Mouse (Mus musculus) intestine, embryonic 14.5 days (tissue): ENCODE measurements around the gene Sgms1. TPM values are rescaled to one million over a fixed set of nuclear protein-coding genes. Genes with fewer than 3 reads are reported as not detected.

Experiments used
- ATAC-seq: fragments of 200-750 bp; cut with Nextera tagmentation; replicated peaks from 2 replicates; pipeline ENCODE4 v1.8.0; 2017; ENCODE audit warnings: low read depth, moderate number of reproducible peaks, moderate TSS enrichment, moderate library complexity; ENCODE audit not compliant: low FRiP score, low TSS enrichment
- DNase-seq: peaks from one replicate; pipeline ENCODE4 v3.0.0-alpha.2; 2018; ENCODE audit warnings: low spot score
- H3K27ac ChIP-seq: fragments of 300-500 bp; sonication (generic); 2 replicates; pipeline ENCODE4 v1.5.1; 2014; ENCODE audit warnings: low read depth, mild to moderate bottlenecking, control low read depth
- H3K27me3 ChIP-seq: fragments of 300-500 bp; sonication (generic); replicated peaks from 2 replicates; pipeline ENCODE4 v1.6.1; 2014; ENCODE audit warnings: low read length, control low read depth; ENCODE audit not compliant: control insufficient read depth, insufficient read depth
- H3K36me3 ChIP-seq: fragments of 300-500 bp; sonication (generic); 2 replicates; pipeline ENCODE4 v1.6.1; 2014; ENCODE audit warnings: low read length, control low read depth; ENCODE audit not compliant: control insufficient read depth, insufficient read depth
- H3K4me1 ChIP-seq: fragments of 300-500 bp; sonication (generic); replicated peaks from 2 replicates; pipeline ENCODE4 v1.6.1; 2014; ENCODE audit warnings: low read length, control low read depth, mixed read lengths; ENCODE audit not compliant: control insufficient read depth, insufficient read depth
- H3K4me2 ChIP-seq: fragments of 300-500 bp; sonication (generic); 2 replicates; pipeline ENCODE4 v1.6.1; 2014; ENCODE audit warnings: low read length
- H3K4me3 ChIP-seq: fragments of 300-500 bp; sonication (generic); 2 replicates; pipeline ENCODE4 v1.5.1; 2014; ENCODE audit warnings: low read depth, low read length, control low read depth, mixed read lengths
- H3K9ac ChIP-seq: fragments of 300-500 bp; sonication (generic); 2 replicates; pipeline ENCODE4 v1.6.1; 2014; ENCODE audit warnings: mild to moderate bottlenecking, low read length
- H3K9me3 ChIP-seq: fragments of 300-500 bp; sonication (generic); 2 replicates; pipeline ENCODE4 v1.6.1; 2016; ENCODE audit warnings: low read length, control low read depth; ENCODE audit not compliant: control insufficient read depth
- WGBS: fragments of 180-500 bp; shearing (Covaris S2); extraction: QIAGEN DNeasy Blood & Tissue Kit; methylation state at CpG from one replicate; pipeline ENCODE4 v1.1.7; 2014; 5-methylcytosine and 5-hydroxymethylcytosine counted together
- polyA plus RNA-seq: library from polyadenylated mRNA; unstranded; fragments of >200 nt; fragmentation: Nextera tagmentation; extraction: Ambion mirVana; gene quantifications from 2 replicates; pipeline ENCODE4 v1.2.1, GENCODE M21; 2014

The Sgms1 gene
- polyA plus RNA-seq, 1 experiment from 2014 or later = 37.5 TPM

DNA sequence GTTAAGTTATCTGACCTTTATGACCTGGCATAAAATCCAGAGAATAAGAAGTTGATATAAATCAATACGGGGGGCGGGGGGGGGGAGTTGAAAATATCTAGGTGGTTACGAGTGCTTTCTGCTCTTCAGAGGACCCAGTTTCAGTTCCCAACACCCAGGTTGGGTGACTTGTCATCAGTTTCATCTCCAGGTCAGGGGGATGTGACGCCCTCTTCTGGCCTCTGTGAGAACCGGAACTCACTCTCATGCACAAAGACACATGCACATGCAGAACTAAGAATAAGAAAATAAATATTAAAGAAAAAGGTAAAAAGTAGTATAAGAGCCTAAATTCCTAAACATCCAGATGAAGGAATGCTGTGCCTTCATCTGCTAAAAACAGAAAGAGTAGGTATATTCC, 79.0 kb downstream of the Sgms1 start:
- 95% methylated on average over 5 of the region's 5 CpGs for WGBS

DNA sequence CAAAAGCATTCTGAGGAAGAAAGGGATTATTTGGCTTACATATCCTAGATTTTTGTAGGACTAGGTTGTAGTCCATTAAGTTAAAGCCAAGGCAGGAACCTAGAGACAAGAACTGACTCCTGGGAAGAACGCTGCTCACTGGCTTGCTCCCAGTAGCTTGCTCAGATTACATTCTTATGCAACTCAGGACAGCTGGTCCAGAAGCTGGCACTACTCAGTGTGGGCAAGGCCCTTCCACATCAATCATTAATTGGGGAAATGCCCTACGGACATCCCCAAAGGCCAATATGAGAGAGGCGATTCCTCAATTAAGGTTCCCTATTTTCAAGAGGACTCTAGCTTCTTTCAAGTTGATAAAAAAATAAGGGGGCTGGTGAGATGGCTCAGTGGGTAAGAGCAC, 80.2 kb downstream of the Sgms1 start:
- no peak overlapping the region for H3K9ac ChIP-seq
- WGBS = 89% methylated on average over 3 of the region's 3 CpGs
- ATAC-seq (no peak), DNase-seq (no peak)
- peaks cover 12% of the 10 kb centered on the region for H3K4me1 ChIP-seq
- no peak overlapping the region for H3K4me3 ChIP-seq
- no peak overlapping the region for H3K27ac ChIP-seq
- H3K36me3 ChIP-seq = no peaks in the 10 kb centered on the region
- H3K4me2 ChIP-seq = no peak overlapping the region
- H3K27me3 ChIP-seq = no peaks in the 10 kb centered on the region
- no peaks in the 10 kb centered on the region for H3K9me3 ChIP-seq

More for the DNA sequence above, 79.0 kb downstream of the Sgms1 start:
- no peak overlapping the region for H3K4me2 ChIP-seq
- H3K27me3 ChIP-seq = no peaks in the 10 kb centered on the region
- H3K27ac ChIP-seq = no peak overlapping the region
- H3K4me3 ChIP-seq = no peak overlapping the region
- no peaks in the 10 kb centered on the region for H3K36me3 ChIP-seq
- peaks cover 1% of the 10 kb centered on the region; the same call in 1 of the 2 replicates for H3K4me1 ChIP-seq
- H3K9ac ChIP-seq = no peak overlapping the region
- H3K9me3 ChIP-seq = no peaks in the 10 kb centered on the region
- DNase-seq = no peak
- no peak for ATAC-seq

DNA sequence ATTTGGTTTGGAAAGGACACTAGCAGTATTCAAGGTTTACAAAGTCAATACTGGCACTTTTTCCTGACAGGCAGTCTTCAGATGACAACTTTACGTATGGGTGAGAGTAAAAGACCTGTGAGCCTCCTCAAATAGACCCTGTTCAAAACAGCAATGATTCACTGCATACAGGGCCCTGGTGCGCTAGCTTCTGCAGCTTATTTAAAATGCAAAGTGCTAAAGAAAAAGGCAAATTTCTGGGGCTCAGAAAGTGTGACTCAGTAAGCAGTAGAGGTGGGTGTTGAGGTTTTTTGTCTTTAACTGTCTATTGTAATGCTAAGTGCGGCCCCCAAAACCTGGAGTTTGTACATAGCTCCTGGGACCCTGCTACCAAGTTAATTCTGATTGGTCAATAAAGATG, 81.2 kb downstream of the Sgms1 start:
- no peak for ATAC-seq

DNA sequence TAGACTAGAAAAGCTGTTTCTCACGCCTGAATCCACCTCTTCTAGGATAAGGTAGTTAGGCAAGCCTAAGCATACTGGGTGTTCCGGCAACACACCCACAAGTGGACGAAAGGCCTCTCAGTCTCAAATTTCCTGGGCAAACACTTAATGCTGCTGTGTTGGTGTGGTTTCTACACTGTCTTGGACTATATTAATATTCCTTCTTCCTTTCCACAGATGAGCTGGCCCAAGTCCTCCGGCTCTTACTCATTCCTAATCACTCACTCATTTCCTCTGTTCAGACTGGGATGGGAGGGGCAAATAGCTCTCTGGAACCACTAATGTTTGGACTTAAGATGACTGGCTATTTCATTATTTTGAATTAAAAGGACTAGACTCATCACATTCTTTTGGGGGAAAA, 84.6 kb downstream of the Sgms1 start:
- Histone ChIP-seq H3K9ac (no peak overlapping the region), H3K9me3 (no peaks in the 10 kb centered on the region), H3K4me1 (peaks cover 17% of the 10 kb centered on the region), H3K4me2 (no peak overlapping the region), H3K36me3 (no peaks in the 10 kb centered on the region), H3K27me3 (no peaks in the 10 kb centered on the region), H3K4me3 (no peak overlapping the region), H3K27ac (peak overlapping the region; percentile 73)
- DNase-seq = no peak
- 54% methylated on average over 4 of the region's 4 CpGs for WGBS
- ATAC-seq = no peak

More for the DNA sequence above, 81.2 kb downstream of the Sgms1 start:
- no peaks in the 10 kb centered on the region for H3K9me3 ChIP-seq
- peaks cover 17% of the 10 kb centered on the region for H3K4me1 ChIP-seq
- WGBS = 91% methylated on average over 3 of the region's 3 CpGs
- DNase-seq = no peak
- H3K27ac ChIP-seq = no peak overlapping the region
- no peaks in the 10 kb centered on the region for H3K36me3 ChIP-seq
- H3K27me3 ChIP-seq = no peaks in the 10 kb centered on the region
- H3K9ac ChIP-seq = no peak overlapping the region
- H3K4me2 ChIP-seq = no peak overlapping the region
- no peak overlapping the region for H3K4me3 ChIP-seq

DNA sequence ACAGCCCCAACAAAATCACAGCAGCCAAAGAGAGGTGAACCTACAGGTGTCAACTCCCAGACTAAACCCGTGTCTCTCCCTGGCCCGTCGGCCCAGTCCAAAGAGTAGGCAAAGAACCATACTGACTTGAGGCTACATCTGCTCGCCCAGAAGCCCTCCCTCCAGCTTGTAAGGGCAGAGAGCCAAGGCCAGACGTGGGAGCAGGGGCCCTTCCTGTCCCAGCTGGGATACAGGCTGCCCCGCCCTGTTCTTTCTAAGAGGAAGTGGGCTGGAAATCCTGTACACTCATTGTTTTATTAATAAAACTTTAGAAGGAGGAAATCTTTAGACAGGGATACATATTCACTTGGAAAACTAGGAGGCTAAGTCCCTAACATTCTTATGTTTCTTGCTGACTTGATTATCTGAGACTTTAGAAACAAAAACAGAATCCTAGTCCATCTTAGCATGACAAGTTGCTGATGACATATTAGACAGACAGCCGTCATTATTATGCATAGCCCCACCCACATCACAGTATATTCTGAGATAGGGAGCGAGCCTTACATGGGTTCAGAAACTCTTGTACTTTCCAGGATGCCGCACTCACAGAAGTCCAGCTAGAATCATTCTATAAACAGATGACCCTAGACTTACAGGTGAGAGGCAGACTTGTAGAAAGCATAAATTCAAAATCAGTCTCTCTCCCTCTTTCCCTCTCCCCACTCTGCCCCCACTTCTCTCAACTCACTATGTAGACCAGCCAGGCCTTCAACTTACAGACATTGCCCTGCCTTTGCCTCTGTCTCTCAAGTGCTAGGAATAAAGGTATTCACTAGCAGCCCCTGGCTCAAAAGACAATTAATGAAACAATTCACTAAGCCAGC, 85.3 kb downstream of the Sgms1 start:
- WGBS = 58% methylated on average over 9 of the region's 9 CpGs
- H3K9me3 ChIP-seq = no peaks in the 10 kb centered on the region
- peaks cover 17% of the 10 kb centered on the region for H3K4me1 ChIP-seq
- H3K27me3 ChIP-seq = no peaks in the 10 kb centered on the region
- 0 out of 2 replicates have a peak, but pooled peaks have one; percentile 60 for ATAC-seq
- H3K4me2 ChIP-seq = no peak overlapping the region
- H3K9ac ChIP-seq = no peak overlapping the region
- H3K36me3 ChIP-seq = no peaks in the 10 kb centered on the region; the same call in 1 of the 2 replicates
- H3K4me3 ChIP-seq = no peak overlapping the region
- H3K27ac ChIP-seq = peak overlapping the region; percentile 73
- DNase-seq = peak; percentile 63

DNA sequence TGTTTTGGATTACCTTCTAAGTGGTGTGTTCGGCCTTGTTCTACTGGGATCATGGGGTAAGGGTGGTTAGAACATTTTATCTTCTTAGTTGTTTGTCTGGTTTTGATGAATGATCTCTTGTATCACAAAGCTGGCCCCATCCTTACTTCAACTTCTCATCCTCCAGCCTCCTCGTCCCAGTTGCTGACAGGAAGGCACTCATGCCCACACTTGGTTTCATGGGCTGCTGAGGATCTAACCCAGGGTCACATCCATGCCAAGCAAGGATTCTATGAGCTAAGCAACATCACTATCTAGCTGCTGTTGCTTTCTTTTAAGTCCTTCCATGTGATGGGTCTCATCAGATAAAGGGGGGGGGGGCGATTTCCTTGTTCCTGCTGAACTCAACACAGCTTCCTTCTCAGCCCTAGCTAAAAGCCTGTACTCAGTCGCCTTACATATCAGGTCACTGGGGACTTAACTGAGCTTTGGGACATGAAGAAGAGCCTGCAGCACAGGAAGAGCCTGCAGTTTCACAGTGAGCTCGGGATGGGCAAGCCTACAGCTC, 86.6 kb downstream of the Sgms1 start:
- no peaks in the 10 kb centered on the region for H3K27me3 ChIP-seq
- no peak overlapping the region for H3K9ac ChIP-seq
- WGBS = 81% methylated on average over 5 of the region's 5 CpGs
- H3K4me1 ChIP-seq = peaks cover 17% of the 10 kb centered on the region
- ATAC-seq = no peak
- no peak overlapping the region for H3K4me3 ChIP-seq
- DNase-seq = no peak
- H3K9me3 ChIP-seq = no peaks in the 10 kb centered on the region
- H3K4me2 ChIP-seq = no peak overlapping the region
- H3K36me3 ChIP-seq = no peaks in the 10 kb centered on the region; the same call in 1 of the 2 replicates
- H3K27ac ChIP-seq = no peak overlapping the region

DNA sequence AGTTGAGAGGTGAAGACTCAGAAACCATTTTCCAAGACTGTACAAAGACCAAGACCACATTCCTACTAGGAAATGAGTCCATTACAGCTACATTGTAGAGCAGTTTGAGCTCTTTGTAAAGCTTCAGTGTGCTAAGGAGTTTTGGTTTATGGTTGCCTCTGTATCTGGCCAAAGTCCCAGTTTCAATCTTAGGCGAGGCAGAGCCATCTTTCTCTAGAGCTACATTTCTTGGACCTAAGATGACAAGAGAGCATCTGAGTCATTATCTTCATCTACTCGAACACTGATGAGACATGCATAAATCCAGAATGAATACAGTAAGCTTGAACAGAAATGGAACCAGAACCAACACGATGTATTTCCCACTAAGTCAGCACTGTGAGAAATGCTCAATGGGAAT, 87.9 kb downstream of the Sgms1 start:
- DNase-seq (no peak), ATAC-seq (no peak)
- no peaks in the 10 kb centered on the region for H3K9me3 ChIP-seq
- no peak overlapping the region for H3K27ac ChIP-seq
- no peak overlapping the region for H3K4me3 ChIP-seq
- WGBS = 75% methylated on average over 3 of the region's 3 CpGs
- H3K9ac ChIP-seq = no peak overlapping the region
- no peak overlapping the region for H3K4me2 ChIP-seq
- H3K4me1 ChIP-seq = peaks cover 17% of the 10 kb centered on the region
- H3K27me3 ChIP-seq = no peaks in the 10 kb centered on the region
- H3K36me3 ChIP-seq = no peaks in the 10 kb centered on the region; the same call in 1 of the 2 replicates

DNA sequence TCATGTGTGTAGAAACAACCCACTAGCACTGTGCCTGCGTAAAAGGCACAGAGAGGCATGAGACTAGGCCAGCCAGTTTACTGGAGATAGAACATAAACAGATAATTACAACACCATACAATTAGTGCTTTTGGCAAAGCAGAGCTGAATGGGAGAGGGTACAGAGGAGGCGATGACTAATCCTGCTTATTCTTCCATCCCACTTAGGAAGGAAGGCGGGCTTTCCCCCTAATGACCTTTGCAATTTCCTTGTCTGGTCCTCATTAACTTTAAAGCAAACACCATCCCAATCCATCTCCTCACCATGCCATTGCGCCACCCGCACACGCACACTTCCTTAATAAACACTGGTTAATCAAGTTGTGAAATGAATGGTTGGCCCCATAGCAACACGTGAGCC, 91.3 kb downstream of the Sgms1 start:
- no peaks in the 10 kb centered on the region for H3K9me3 ChIP-seq
- H3K4me2 ChIP-seq = no peak overlapping the region
- H3K4me3 ChIP-seq = no peak overlapping the region
- ATAC-seq (no peak), DNase-seq (no peak)
- no peak overlapping the region for H3K27ac ChIP-seq
- 77% methylated on average over 7 of the region's 7 CpGs for WGBS
- H3K4me1 ChIP-seq = peaks cover 4% of the 10 kb centered on the region; the same call in 1 of the 2 replicates
- no peaks in the 10 kb centered on the region for H3K27me3 ChIP-seq
- H3K9ac ChIP-seq = no peak overlapping the region
- no peaks in the 10 kb centered on the region; the same call in 1 of the 2 replicates for H3K36me3 ChIP-seq
